Mouse (Mus musculus) heart, embryonic 10.5 days (tissue): ENCODE measurements around the gene Cmbl. TPM values are rescaled to one million over a fixed set of nuclear protein-coding genes. Genes with fewer than 3 reads are reported as not detected.
A peak's percentile ranks its signal among the peaks of the same experiment; 100 is the strongest.
"Not testable (repeated sequence)": the region's sequence is repeated elsewhere in the genome, so short reads cannot be mapped to it uniquely, and the experiment has no call there.

ENCODE experiments used
- DNase-seq: peaks from one replicate; pipeline ENCODE4 v3.0.0-alpha.2; 2017; ENCODE audit warnings: low spot score
- H3K27ac ChIP-seq: fragments of 300-500 bp; sonication (generic); 2 replicates; pipeline ENCODE4 v1.5.1; 2016; ENCODE audit warnings: mild to moderate bottlenecking
- H3K27me3 ChIP-seq: fragments of 300-500 bp; sonication (generic); 2 replicates; pipeline ENCODE4 v1.6.1; 2016; ENCODE audit warnings: mild to moderate bottlenecking; ENCODE audit not compliant: poor library complexity, insufficient read depth, severe bottlenecking
- H3K36me3 ChIP-seq: fragments of 300-500 bp; sonication (generic); 2 replicates; pipeline ENCODE4 v1.6.1; 2016; ENCODE audit warnings: mild to moderate bottlenecking, moderate library complexity
- H3K4me1 ChIP-seq: fragments of 300-500 bp; sonication (generic); 2 replicates; pipeline ENCODE4 v1.6.1; 2016; ENCODE audit warnings: mild to moderate bottlenecking
- H3K4me3 ChIP-seq: fragments of 300-500 bp; sonication (generic); 2 replicates; pipeline ENCODE4 v1.5.1; 2016; ENCODE audit warnings: mild to moderate bottlenecking, moderate library complexity
- H3K9me3 ChIP-seq: fragments of 300-500 bp; sonication (generic); 2 replicates; pipeline ENCODE4 v1.6.1; 2016; ENCODE audit warnings: mild to moderate bottlenecking, moderate library complexity
- WGBS: fragments of 180-500 bp; shearing (Covaris S2); methylation state at CpG from one replicate; pipeline ENCODE4 v1.1.7; 2016; 5-methylcytosine and 5-hydroxymethylcytosine counted together
- polyA plus RNA-seq: library from polyadenylated mRNA; unstranded; fragments of >200 nt; fragmentation: Nextera tagmentation; extraction: Ambion mirVana; gene quantifications from 2 replicates; pipeline ENCODE4 v1.2.1, GENCODE M21; 2016

Cmbl gene
- polyA plus RNA-seq, 1 experiment from 2014 or later, result 7.3 TPM

GRCm38 (mm10) chr15:31571906-31572722, 6.9 kb downstream of the Cmbl start:
- Histone ChIP-seq H3K27me3 (no peaks in the 10 kb centered on the region), H3K9me3 (no peaks in the 10 kb centered on the region), H3K36me3 (no peaks in the 10 kb centered on the region), H3K27ac (no peak overlapping the region), H3K4me3 (no peak overlapping the region), H3K4me1 (peaks cover 16% of the 10 kb centered on the region)
- WGBS, result 87% methylated on average over 16 of the region's 16 CpGs
- no peak for DNase-seq

- no peaks in the 10 kb centered on the region for H3K27me3 ChIP-seq
- H3K4me3 ChIP-seq, result no peak overlapping the region
- no peak for DNase-seq
- no peaks in the 10 kb centered on the region for H3K9me3 ChIP-seq
- H3K4me1 ChIP-seq, result peaks cover 13% of the 10 kb centered on the region
- H3K36me3 ChIP-seq, result no peaks in the 10 kb centered on the region
- WGBS, result 63% methylated on average over 4 of the region's 4 CpGs
- H3K27ac ChIP-seq, result no peak overlapping the region
Measured at GRCm38 (mm10) chr15:31573287-31573686, 8.1 kb downstream of the Cmbl start.

GRCm38 (mm10) chr15:31573692-31574091, 8.5 kb downstream of the Cmbl start:
- Histone ChIP-seq H3K36me3 (no peaks in the 10 kb centered on the region), H3K27me3 (no peaks in the 10 kb centered on the region), H3K4me3 (no peak overlapping the region), H3K9me3 (no peaks in the 10 kb centered on the region), H3K4me1 (peaks cover 9% of the 10 kb centered on the region), H3K27ac (no peak overlapping the region)
- DNase-seq, result no peak

GRCm38 (mm10) chr15:31576076-31576475, 10.9 kb downstream of the Cmbl start:
- Histone ChIP-seq H3K4me3 (no peak overlapping the region), H3K27me3 (no peaks in the 10 kb centered on the region), H3K27ac (no peak overlapping the region), H3K36me3 (no peaks in the 10 kb centered on the region), H3K9me3 (no peaks in the 10 kb centered on the region), H3K4me1 (no peaks in the 10 kb centered on the region)
- 70% methylated on average over 5 of the region's 5 CpGs for whole genome bisulfite sequencing
- no peak for DNase-seq

GRCm38 (mm10) chr15:31581086-31581485, 15.9 kb downstream of the Cmbl start:
- H3K27me3 ChIP-seq, H3K9me3 ChIP-seq, H3K36me3 ChIP-seq, H3K4me3 ChIP-seq, H3K4me1 ChIP-seq, H3K27ac ChIP-seq, DNase-seq: not testable (repeated sequence)
- WGBS, result 89% methylated on average over 2 of the region's 2 CpGs

- DNase-seq, result no peak
- H3K9me3 ChIP-seq, result no peaks in the 10 kb centered on the region
- H3K4me3 ChIP-seq, result no peak overlapping the region
- H3K27me3 ChIP-seq, result no peaks in the 10 kb centered on the region
- H3K36me3 ChIP-seq, result no peaks in the 10 kb centered on the region
- H3K27ac ChIP-seq, result no peak overlapping the region
- WGBS, result 87% methylated on average over 13 of the region's 13 CpGs
- peaks cover 5% of the 10 kb centered on the region; the same call in 1 of the 2 replicates for H3K4me1 ChIP-seq
Measured at GRCm38 (mm10) chr15:31583304-31584085, 18.3 kb downstream of the Cmbl start.

GRCm38 (mm10) chr15:31585238-31585637, 20.0 kb downstream of the Cmbl start:
- DNase-seq, result no peak
- peaks cover 13% of the 10 kb centered on the region; the same call in 1 of the 2 replicates for H3K4me1 ChIP-seq
- no peak overlapping the region for H3K27ac ChIP-seq
- H3K27me3 ChIP-seq, result no peaks in the 10 kb centered on the region
- H3K4me3 ChIP-seq, result no peak overlapping the region
- H3K36me3 ChIP-seq, result peaks cover 10% of the 10 kb centered on the region
- H3K9me3 ChIP-seq, result no peaks in the 10 kb centered on the region
- 57% methylated on average over 7 of the region's 7 CpGs for WGBS

GRCm38 (mm10) chr15:31586088-31586487, 20.9 kb downstream of the Cmbl start:
- DNase-seq, result no peak
- WGBS, result 68% methylated on average over 5 of the region's 5 CpGs
- Histone ChIP-seq H3K36me3 (peaks cover 19% of the 10 kb centered on the region), H3K4me1 (peaks cover 13% of the 10 kb centered on the region; the same call in 1 of the 2 replicates), H3K4me3 (no peak overlapping the region), H3K27ac (no peak overlapping the region), H3K9me3 (no peaks in the 10 kb centered on the region), H3K27me3 (no peaks in the 10 kb centered on the region)

GRCm38 (mm10) chr15:31586519-31586918, 21.3 kb downstream of the Cmbl start:
- H3K4me1 ChIP-seq, result peaks cover 13% of the 10 kb centered on the region; the same call in 1 of the 2 replicates
- H3K27me3 ChIP-seq, result no peaks in the 10 kb centered on the region
- 7% methylated on average over 4 of the region's 4 CpGs for WGBS
- peak; percentile 90 for DNase-seq
- no peaks in the 10 kb centered on the region for H3K9me3 ChIP-seq
- H3K4me3 ChIP-seq, result no peak overlapping the region
- no peak overlapping the region for H3K27ac ChIP-seq
- peaks cover 23% of the 10 kb centered on the region for H3K36me3 ChIP-seq

GRCm38 (mm10) chr15:31587789-31588188, 22.6 kb downstream of the Cmbl start:
- Histone ChIP-seq H3K27ac (no peak overlapping the region), H3K36me3 (peaks cover 36% of the 10 kb centered on the region), H3K9me3 (no peaks in the 10 kb centered on the region), H3K4me1 (peaks cover 13% of the 10 kb centered on the region; the same call in 1 of the 2 replicates), H3K27me3 (no peaks in the 10 kb centered on the region), H3K4me3 (no peak overlapping the region)
- 59% methylated on average over 2 of the region's 2 CpGs for WGBS
- DNase-seq, result no peak

GRCm38 (mm10) chr15:31588989-31589640, 23.9 kb downstream of the Cmbl start:
- H3K36me3 ChIP-seq, result peaks cover 49% of the 10 kb centered on the region
- no peak overlapping the region for H3K27ac ChIP-seq
- H3K9me3 ChIP-seq, result no peaks in the 10 kb centered on the region
- peaks cover 13% of the 10 kb centered on the region; the same call in 1 of the 2 replicates for H3K4me1 ChIP-seq
- no peak for DNase-seq
- WGBS, result 31% methylated on average over 8 of the region's 8 CpGs
- H3K4me3 ChIP-seq, result no peak overlapping the region
- H3K27me3 ChIP-seq, result no peaks in the 10 kb centered on the region

- Histone ChIP-seq H3K36me3 (peaks cover 60% of the 10 kb centered on the region), H3K9me3 (no peaks in the 10 kb centered on the region), H3K4me3 (no peak overlapping the region), H3K4me1 (peaks cover 10% of the 10 kb centered on the region; the same call in 1 of the 2 replicates), H3K27ac (no peak overlapping the region), H3K27me3 (no peaks in the 10 kb centered on the region)
- WGBS, result 90% methylated on average over 5 of the region's 5 CpGs
- no peak for DNase-seq
Measured at GRCm38 (mm10) chr15:31590176-31590575, 25.0 kb downstream of the Cmbl start.

GRCm38 (mm10) chr15:31592531-31592930, 27.3 kb downstream of the Cmbl start:
- Histone ChIP-seq H3K27me3 (no peaks in the 10 kb centered on the region), H3K27ac (no peak overlapping the region), H3K9me3 (no peaks in the 10 kb centered on the region), H3K4me1 (peaks cover 8% of the 10 kb centered on the region; the same call in 1 of the 2 replicates), H3K4me3 (no peak overlapping the region), H3K36me3 (peaks cover 82% of the 10 kb centered on the region)
- DNase-seq, result no peak
- WGBS, result 88% methylated on average over 8 of the region's 8 CpGs
